Mouse (Mus musculus) neural tube, postnatal 0 days (tissue): ENCODE measurements around the gene Olfr1381. TPM values are rescaled to one million over a fixed set of nuclear protein-coding genes. Genes with fewer than 3 reads are reported as not detected.

Source experiments
- polyA plus RNA-seq: library from polyadenylated mRNA; unstranded; fragments of >200 nt; fragmentation: Nextera tagmentation; extraction: Ambion mirVana; gene quantifications from 2 replicates; pipeline ENCODE4 v1.2.1, GENCODE M21; 2015

The Olfr1381 gene
- polyA plus RNA-seq, result not detected in 2 replicates

DNA sequence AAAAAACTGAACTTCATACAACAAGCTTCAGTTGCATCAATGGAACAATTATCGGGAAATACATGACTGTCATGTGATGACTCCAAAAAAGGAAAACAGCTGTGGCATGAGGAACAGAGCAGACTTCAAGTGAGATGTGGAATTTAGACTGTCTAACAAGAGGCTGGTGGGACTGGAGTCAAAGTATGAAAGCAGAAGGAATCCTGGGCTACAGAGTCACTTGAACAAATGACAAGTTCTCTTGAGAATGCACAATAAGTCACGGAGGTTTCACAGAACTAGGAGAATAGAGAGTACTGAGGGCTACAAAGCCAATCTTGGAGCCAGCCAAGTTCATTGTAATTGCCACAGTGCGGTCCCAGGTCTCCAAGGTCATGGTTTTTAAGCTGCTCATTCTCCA lies at the start of gene Olfr1381:
Gene Olfr1381, plus strand, starts transcription at position 301 of the 400 bp plus-strand sequence.

DNA sequence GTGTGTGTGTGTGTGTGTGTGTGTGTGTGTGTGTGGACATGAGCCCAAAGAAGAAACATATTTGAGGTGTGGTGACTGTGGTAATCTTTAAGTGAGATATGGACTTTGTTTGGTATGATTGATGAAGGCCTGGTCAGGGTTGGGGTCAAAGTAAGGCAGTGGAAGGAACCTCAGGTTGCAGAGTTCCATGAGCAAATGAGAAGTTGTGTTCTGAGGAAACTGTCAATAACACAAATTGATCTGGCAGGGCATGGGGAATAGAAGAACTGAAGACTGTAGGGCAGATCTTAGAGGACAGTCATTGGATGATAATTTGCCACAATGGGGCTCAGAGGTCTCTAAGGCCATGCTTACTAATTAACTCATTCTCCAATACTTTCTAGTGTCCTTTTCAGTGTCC lies 23.9 kb upstream of the Olfr1381 start, which contains the start of gene Olfr1383:
Gene Olfr1383, plus strand, starts transcription at position 301 of the 400 bp plus-strand sequence.

DNA sequence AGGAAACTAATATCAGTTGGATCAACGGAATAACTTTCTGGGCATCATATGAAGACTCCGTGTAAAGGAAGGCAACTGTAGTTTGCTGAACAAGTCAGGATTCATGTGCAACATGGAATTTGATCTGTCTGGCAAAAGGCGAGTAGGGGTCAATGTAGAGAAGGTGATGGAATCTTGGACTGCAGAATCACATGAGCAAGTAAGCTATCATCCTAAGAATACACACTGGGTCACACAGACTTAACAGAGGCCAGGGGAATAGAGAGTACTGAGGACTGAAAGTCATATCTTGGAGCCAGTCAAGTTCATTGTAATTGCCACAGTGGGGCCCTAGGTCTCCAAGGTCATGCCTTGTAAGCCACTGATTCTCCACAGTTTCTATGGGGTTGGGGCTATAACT lies 15.3 kb upstream of the Olfr1381 start, which contains the start of gene Olfr1382:
Gene Olfr1382, plus strand, starts transcription at position 301 of the 400 bp plus-strand sequence.

DNA sequence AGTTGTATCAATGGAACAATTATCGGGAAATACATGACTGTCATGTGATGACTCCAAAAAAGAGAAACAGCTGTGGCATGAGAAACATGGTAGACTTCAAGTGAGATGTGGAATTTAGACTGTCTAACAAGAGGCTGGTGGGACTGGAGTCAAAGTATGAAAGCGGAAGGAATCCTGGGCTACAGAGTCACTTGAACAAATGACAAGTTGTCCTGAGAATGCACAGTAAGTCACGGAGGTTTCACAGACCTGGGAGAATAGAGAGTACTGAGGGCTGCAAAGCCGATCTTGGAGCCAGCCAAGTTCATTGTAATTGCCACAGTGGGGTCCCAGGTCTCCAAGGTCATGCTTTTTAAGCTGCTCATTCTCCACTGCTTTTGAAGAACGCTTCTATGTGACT lies 13.3 kb downstream of the Olfr1381 start, which contains the start of gene Olfr1380:
Gene Olfr1380, plus strand, starts transcription at position 301 of the 400 bp plus-strand sequence.

Other genes with a start within 250 kb of the Olfr1381 start
- gene Olfr10, start 238.7 kb upstream of the Olfr1381 start, polyA plus RNA-seq, result not detected in 2 replicates
- gene Olfr1391, start 220.7 kb upstream of the Olfr1381 start, polyA plus RNA-seq, result not detected in 2 replicates
- gene Olfr1390, start 208.3 kb upstream of the Olfr1381 start, polyA plus RNA-seq, result not detected in 2 replicates
- gene Olfr1389, start 120.4 kb upstream of the Olfr1381 start, polyA plus RNA-seq, result not detected in 2 replicates
- gene Olfr1388, start 106.8 kb upstream of the Olfr1381 start, polyA plus RNA-seq, result 0.08 TPM in 1 of 2 replicates, not detected in the other
- not detected in 2 replicates for gene Olfr1387, start 88.1 kb upstream of the Olfr1381 start, polyA plus RNA-seq
- not detected in 2 replicates for gene Olfr1386, start 78.4 kb upstream of the Olfr1381 start, polyA plus RNA-seq
- gene Olfr1385, start 54.4 kb upstream of the Olfr1381 start, polyA plus RNA-seq, result not detected in 2 replicates
- gene Olfr1384, start 36.7 kb upstream of the Olfr1381 start, polyA plus RNA-seq, result not detected in 2 replicates
- not detected in 2 replicates for gene Olfr1383, start 23.8 kb upstream of the Olfr1381 start, polyA plus RNA-seq
- not detected in 2 replicates for gene Olfr1382, start 15.2 kb upstream of the Olfr1381 start, polyA plus RNA-seq
- gene Olfr1380, start 13.4 kb downstream of the Olfr1381 start, polyA plus RNA-seq, result not detected in 2 replicates
- gene Flt4, start 65.8 kb downstream of the Olfr1381 start, polyA plus RNA-seq, result 0.95 and 1.4 TPM in 2 replicates
- 0.53 and 1.1 TPM in 2 replicates for gene Scgb3a1, start 120.2 kb downstream of the Olfr1381 start, polyA plus RNA-seq
- gene Cnot6, start 169.3 kb downstream of the Olfr1381 start, polyA plus RNA-seq, result 26.5 and 29.1 TPM in 2 replicates